Mouse (Mus musculus) leukemia stem cell, adult 10-12 weeks (primary cell): ENCODE measurements around the gene Nxpe3. TPM values are rescaled to one million over a fixed set of nuclear protein-coding genes. Genes with fewer than 3 reads are reported as not detected.

Experiments
- polyA plus RNA-seq: library from polyadenylated mRNA; stranded (reverse); fragments of >175 nt; gene quantifications from 2 replicates; pipeline ENCODE4 v1.2.3, GENCODE M21; 2012; ENCODE audit warnings: low replicate concordance

Nxpe3 gene
- polyA plus RNA-seq, result 0.44 and 0.45 TPM in 2 replicates

GRCm38 (mm10) chr16:55894893-55895650, at the start of gene Nxpe3:
TSS of gene Nxpe3 (minus strand) at chr16:55895285.

GRCm38 (mm10) chr16:55934453-55935037, 39.5 kb upstream of the Nxpe3 start, which contains the start of gene Cep97:
TSS of gene Cep97 (minus strand) at chr16:55934855.

GRCm38 (mm10) chr16:55838510-55839474, 56.3 kb downstream of the Nxpe3 start, which contains the start of gene Nfkbiz:
TSS of gene Nfkbiz (minus strand) at chr16:55838899.

Other genes starting within 250 kb of the Nxpe3 start
- gene Nfkbiz, start 56.4 kb downstream of the Nxpe3 start, polyA plus RNA-seq, result 3.8 and 8.4 TPM in 2 replicates
- 0.77 and 1.8 TPM in 2 replicates for gene Cep97, start 39.6 kb upstream of the Nxpe3 start, polyA plus RNA-seq
- 31.2 and 43.8 TPM in 2 replicates for gene Rpl24, start 71.0 kb upstream of the Nxpe3 start, polyA plus RNA-seq
- gene Zbtb11, start 78.6 kb upstream of the Nxpe3 start, polyA plus RNA-seq, result 3.9 and 5.2 TPM in 2 replicates
- gene Pcnp, start 134.5 kb upstream of the Nxpe3 start, polyA plus RNA-seq, result 11.4 and 12.4 TPM in 2 replicates
- gene Trmt10c, start 142.5 kb upstream of the Nxpe3 start, polyA plus RNA-seq, result 11.2 and 19.8 TPM in 2 replicates
- 8.4 and 10.6 TPM in 2 replicates for gene Senp7, start 153.1 kb upstream of the Nxpe3 start, polyA plus RNA-seq